Mouse (Mus musculus): ENCODE measurements around the gene Rab8a.

Gene Rab8a

DNA sequence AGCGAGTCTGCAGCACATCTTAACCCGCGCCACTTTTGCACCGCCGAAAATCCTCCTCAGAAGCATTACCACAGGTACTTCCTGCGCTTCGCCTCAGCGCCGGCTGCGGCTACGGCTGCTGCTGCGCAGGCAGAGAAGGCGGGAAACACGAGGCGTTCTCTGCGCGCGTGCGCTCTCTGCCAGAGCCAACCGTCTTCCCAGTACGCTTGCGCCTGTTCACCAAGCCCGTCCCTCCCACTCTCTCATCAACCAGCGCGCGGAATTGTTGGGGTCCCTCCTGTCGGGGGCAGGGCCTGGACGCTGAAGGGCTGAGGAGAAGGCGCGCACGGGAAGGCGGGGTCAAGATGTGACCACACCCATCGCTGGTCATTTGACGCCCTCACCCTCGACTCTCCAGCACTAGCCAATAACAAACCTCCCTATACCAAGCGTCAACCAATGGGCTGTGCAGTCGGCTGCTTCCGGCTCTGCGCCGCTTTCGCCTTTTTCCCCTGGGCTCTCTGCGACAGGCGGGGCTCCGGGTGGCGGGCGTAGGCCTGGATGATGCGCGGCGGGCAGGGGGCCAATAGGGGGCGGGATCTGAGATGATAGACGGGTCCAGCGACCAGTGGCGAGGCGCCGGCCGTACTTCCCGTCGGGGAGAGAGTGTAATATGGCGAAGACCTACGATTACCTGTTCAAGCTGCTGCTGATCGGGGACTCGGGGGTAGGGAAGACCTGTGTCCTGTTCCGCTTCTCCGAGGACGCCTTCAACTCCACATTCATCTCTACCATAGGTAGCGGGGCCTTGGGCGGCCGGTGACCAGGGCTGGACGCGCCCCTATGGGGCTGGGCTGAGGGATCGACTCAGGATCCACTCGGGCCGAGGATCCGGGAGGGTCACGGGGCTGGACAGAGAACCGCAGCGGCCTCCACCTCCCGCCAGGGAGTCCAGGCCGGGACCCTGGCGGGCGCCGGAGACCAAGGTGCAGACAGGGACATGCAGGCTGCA is at the start of gene Rab8a:
Rab8a (plus strand) TSS at position 494 of the 991 bp plus-strand sequence.
- under 1% methylated on average over 82 of the region's 82 CpGs for WGBS

- WGBS = 72% methylated on average over 3 of the region's 3 CpGs
Observed at GRCm38 (mm10) chr8:72112486-72112885, 48.5 kb upstream of the Rab8a start.

- WGBS = 91% methylated on average over 2 of the region's 2 CpGs
Observed at GRCm38 (mm10) chr8:72115202-72115601, 45.8 kb upstream of the Rab8a start.

DNA sequence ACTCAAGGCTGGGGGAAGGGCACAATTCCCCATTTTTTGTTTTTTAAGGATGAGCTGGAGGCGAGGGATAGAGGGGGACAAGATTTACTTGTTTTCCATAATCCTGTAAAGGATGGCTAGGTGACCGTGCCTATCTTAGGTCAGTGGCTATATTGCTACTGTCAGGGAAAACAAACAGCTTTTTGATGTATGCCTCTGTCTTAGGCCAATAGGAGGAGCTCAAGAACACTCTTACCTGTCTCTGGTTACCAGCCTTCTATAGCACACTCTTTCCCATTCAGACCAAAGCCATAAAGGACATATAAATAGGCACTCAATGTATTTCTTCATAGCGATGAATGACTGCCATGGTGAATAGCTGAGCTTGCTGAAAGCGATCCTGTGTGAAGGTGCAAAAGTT is 42.4 kb upstream of the Rab8a start:
- 60% methylated on average over 4 of the region's 4 CpGs for WGBS

GRCm38 (mm10) chr8:72121486-72121885 is 39.5 kb upstream of the Rab8a start:
- 72% methylated on average over 3 of the region's 3 CpGs for WGBS

DNA sequence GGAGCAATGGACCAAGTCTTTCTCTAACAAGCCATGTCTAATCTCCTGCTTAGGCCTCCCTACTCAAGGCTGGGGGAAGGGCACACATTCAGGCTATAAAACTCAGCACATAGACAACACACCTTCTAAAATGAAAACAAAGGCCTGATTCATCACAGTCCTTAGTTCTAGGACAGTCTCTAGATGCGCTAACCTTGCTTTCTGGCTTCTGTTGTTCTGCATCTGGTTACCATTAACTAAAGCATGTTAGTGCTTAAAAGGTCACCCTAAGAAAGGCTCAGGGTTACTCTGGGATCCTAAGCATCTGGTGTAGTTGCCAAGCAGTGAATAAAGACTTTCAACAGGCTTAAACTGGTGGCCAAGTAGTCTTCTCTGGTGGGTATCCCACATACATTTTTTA is 39.0 kb upstream of the Rab8a start:
- 77% methylated on average over 1 of the region's 1 CpGs for WGBS

GRCm38 (mm10) chr8:72127834-72128233 is 33.2 kb upstream of the Rab8a start:
- 87% methylated on average over 1 of the region's 1 CpGs for WGBS

DNA sequence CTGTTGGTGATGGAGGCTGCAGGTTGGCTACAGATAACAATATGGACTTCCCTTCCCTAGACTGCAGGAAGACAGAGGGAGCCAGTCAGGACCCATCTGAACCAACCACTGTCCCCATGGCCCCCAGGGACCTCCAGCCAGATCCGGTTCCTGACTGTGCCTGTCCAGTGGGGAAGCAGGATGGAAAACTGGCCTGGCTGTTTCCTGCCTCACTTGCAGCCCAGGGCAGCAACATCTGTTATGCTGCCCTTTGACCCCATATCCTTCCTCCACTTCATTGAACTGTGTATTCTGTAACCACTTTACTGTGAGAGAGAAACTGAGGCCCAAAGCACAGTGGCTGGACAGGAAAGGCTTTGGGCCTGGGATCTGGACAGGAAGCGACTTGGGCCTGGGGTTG is 29.7 kb upstream of the Rab8a start:
- WGBS = 85% methylated on average over 2 of the region's 2 CpGs

- WGBS = 88% methylated on average over 2 of the region's 2 CpGs
Observed at GRCm38 (mm10) chr8:72131901-72132300, 29.1 kb upstream of the Rab8a start.

- 81% methylated on average over 1 of the region's 1 CpGs for WGBS
Observed at GRCm38 (mm10) chr8:72132417-72132816, 28.6 kb upstream of the Rab8a start.

- 83% methylated on average over 1 of the region's 1 CpGs for WGBS
Observed at GRCm38 (mm10) chr8:72132891-72133290, 28.1 kb upstream of the Rab8a start.

- WGBS = 47% methylated on average over 1 of the region's 1 CpGs
Observed at GRCm38 (mm10) chr8:72133507-72133906, 27.5 kb upstream of the Rab8a start.

DNA sequence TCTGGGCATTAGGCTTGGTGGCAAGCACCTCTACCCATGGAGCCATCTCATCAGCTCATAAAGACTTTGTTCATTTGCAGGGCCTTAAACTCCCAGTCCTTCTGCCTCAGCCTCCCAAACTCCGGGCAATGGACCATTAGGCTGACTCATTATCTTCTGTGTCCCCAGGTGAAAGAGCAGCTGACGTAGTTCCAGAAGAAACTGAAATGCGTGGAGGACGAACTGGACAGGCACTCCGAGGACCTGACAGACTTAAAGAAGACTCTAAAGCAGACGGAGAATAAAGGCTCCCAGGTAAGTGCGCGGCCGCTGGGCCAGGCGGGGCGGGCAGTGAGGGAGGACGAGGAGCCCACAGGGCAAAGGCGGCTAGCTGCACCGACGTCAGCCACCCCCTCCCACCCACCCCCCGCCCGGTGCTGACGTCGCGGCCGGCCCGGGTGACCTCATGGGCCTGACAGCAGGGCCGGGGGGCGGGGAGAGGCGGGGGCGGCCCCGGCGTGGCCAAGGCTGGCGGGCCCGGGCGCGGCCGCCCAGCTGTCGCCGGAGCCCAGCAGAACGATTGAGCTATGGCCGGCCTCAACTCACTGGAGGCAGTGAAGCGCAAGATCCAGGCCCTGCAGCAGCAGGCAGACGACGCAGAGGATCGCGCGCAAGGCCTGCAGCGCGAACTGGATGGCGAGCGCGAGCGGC is 26.1 kb upstream of the Rab8a start, which contains the start of gene Tpm4:
Tpm4 (plus strand) TSS at position 220 of the 690 bp plus-strand sequence.
- 3% methylated on average over 48 of the region's 49 CpGs for WGBS

DNA sequence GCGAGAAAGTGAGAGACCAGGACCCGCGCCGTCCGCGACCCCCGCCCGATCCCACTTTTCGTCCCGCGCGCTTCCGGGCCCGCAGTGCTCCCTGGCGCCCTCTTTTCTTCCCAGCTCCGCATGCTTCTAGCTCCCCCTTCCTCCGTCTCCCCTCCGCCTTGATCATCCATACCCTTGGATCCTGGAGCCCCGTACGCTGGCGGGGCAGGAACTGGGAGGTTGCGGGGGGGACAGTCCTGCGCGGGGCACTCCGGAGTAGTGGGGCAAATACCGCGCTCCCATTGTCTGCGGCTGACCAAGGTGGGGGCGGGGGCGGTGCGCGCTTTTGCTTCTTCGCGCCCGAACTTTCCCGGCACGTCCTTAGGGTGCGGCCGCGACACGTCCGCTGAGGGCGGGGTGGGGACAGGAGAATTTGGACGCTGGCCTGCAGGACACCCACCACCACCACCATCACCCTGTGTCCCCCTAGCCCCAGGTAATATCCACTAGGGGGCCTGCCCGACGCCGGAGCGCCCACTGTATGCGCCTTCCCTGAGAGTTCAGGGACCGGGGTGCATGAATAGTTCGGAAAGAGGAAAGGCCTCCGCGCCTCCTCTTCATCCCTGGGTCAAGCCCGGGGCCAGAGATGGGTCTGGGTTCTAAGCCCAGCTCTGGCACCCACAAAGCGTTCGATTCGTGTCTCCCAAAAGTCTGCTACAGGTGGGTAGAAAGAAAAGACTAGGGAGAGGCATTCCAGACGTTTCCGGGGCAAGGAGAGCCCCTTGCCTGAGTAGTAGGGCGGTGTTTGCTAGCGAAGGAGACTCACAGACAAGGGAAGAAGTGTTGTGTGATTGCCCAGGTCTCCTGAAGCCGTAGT is 25.3 kb upstream of the Rab8a start:
- under 1% methylated on average over 57 of the region's 62 CpGs for WGBS

- WGBS = 5% methylated on average over 18 of the region's 18 CpGs
Observed at GRCm38 (mm10) chr8:72136302-72136978, 24.6 kb upstream of the Rab8a start.

GRCm38 (mm10) chr8:72137431-72137830 is 23.6 kb upstream of the Rab8a start:
- 88% methylated on average over 2 of the region's 2 CpGs for WGBS

GRCm38 (mm10) chr8:72138456-72138855 is 22.5 kb upstream of the Rab8a start:
- 96% methylated on average over 5 of the region's 5 CpGs for WGBS

DNA sequence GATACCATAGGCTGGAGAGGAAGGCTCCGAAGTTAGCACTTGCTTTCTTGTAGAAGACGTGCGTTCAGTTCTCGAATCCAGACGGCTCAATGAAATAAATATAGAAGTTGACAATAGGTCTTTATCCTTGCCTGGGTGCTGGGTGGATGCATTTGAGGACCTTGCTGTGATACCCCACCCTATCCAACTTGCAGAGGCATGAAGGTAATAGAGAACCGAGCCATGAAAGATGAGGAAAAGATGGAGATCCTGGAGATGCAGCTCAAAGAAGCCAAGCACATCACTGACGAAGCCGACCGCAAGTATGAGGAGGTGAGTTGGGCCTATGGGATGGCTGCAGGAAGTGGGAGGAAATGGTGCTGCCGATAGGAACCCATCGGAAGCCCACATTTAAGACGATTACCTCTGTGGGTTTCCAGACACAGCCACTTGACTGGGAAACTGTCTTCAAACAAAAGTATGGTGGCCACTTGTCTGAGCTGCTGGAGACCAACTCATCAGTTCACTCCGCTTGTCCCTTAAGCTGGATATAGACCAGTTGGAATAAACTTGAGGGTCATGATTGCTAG is 17.7 kb upstream of the Rab8a start:
- WGBS = 94% methylated on average over 13 of the region's 13 CpGs

DNA sequence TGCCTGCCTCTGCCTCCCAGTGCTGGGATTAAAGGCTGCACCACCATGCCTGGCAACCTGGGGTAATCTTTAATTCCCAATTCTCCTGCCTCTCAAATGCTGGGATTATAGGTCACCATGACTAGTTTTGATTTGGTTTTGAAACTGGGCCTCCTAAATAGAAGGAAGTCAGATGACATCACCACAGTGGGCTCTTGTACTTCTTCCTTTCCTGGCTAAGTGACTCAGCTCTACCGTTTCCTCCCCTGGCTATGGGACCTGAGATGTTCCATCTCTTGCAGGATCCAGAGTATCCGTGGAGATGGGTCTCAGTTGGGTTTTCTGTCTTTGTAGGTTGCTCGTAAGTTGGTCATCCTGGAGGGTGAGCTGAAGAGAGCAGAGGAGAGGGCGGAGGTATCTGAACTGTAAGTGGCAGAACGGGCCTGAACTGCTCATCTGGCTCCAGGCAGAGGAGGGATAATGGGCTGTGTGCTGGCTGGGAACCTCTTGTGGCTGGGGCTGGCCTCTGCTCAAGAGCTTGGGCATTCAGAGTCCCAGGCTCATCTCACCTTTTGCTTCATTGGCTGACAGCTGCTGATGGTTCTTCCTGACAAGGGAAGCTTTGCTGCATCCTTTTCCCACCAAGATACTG is 16.5 kb upstream of the Rab8a start:
- WGBS = 88% methylated on average over 5 of the region's 5 CpGs

DNA sequence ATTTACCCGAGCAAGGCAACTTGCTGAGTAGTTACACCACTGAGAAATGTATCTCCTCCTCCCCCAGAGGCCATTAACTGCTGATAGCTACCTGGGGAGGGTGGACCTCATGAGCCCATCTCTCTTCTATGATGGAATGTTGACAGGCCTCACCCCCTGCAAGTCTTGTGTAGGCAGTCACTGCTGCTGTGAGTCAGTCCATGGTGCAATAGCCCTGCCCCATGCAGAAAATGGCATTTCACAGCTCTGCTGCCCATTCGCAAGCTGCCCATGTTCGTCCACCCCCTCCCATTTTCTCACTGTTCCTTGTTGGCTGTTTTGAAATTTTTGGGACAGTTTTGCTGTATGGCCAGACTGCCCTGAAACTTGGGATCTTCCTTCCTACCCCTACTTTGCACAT is 15.5 kb upstream of the Rab8a start:
- WGBS = 79% methylated on average over 3 of the region's 3 CpGs
